Mouse (Mus musculus) inflammation-experienced regulatory T-cells, adult 6 months (primary cell): Measurements from ENCODE around the gene Eif2ak2. TPM values are rescaled to one million over a fixed set of nuclear protein-coding genes. Genes with fewer than 3 reads are reported as not detected.

Source experiments
- ATAC-seq: one replicate; pipeline ENCODE4 v1.8.0; 2017
- polyA plus RNA-seq, 3 experiments: library from polyadenylated mRNA; unstranded; fragments of 100-300 nt; shearing (Covaris generic); gene quantifications; one replicate each; pipeline ENCODE4 v1.2.1; 2017

Gene Eif2ak2
- polyA plus RNA-seq, 3 experiments from 2014 or later: 21.4 to 37.1 (median 34.5) TPM

DNA sequence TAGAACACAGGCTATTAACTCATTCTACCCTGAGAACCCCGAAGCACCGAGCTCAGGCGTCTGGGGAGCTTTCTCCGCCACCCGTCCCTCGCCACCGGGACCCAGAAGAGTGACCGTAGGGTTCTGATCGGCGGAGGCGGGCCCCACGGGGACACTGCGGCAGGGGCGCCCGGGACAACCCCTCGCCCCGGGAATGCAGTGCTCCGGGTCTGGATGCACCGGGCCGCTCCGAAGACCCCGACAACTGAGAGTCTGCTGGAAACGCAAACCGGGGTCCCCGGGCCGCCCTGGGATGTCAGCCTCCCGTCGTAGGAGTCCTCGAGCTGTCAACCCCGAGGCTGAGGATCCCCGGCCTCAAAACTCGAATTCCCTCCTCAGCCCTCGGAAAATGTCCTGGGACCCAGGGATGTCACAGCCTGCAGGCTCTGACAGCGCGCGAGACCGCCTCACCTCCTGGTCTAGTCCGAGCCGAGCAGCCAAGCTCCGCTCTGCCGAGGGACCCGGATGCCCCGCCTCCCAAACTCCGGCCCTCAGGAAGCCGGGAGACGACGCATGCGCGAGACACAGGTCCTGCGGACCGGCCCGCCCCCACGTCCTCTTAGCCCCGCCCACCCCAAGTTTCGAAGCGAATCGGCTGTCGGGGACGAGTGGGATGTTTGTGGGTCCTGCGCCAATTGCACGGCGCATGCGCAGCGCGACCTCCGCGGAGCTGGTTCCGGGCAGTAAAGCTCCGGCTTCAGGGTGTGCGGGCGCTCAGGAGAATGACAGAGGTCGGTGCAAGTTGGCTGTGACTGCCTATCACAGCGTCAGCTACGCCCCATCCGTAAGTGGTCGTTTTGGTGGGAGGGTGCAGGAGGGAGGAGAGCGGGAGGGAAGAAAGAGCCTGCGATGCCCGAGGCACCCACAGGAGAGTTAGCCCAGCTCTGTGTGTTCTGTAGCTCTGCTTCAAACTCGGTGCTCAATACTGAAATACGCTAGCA, 47.2 kb downstream of the Eif2ak2 start, which contains the start of the genes Heatr5b and Gpatch11:
Gene Heatr5b, minus strand, starts transcription at position 509 of the 980 bp plus-strand sequence.
Gene Gpatch11, plus strand, starts transcription at position 712 of the 980 bp plus-strand sequence.
- peak; percentile 89 for ATAC-seq

- ATAC-seq: no peak
Observed at GRCm38 (mm10) chr17:78824346-78824745, 58.0 kb downstream of the Eif2ak2 start.

DNA sequence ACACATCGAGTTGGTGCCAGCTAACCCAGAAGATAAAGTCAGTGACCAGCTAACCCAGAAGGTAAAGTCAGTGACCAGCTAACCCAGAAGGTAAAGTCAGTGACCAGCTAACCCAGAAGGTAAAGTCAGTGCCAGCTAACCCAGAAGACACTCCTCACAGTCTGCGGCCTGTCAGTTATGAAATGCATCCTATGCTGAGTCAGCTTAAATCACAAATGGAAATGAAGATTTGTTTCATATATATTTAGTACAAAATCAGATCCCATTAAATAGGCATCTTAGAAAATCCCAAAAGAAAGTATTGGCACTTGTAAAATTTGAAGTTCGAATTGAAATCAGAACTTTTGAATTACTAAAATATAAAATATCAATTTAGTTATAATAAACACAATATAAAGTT, 72.8 kb downstream of the Eif2ak2 start:
- ATAC-seq: no peak

DNA sequence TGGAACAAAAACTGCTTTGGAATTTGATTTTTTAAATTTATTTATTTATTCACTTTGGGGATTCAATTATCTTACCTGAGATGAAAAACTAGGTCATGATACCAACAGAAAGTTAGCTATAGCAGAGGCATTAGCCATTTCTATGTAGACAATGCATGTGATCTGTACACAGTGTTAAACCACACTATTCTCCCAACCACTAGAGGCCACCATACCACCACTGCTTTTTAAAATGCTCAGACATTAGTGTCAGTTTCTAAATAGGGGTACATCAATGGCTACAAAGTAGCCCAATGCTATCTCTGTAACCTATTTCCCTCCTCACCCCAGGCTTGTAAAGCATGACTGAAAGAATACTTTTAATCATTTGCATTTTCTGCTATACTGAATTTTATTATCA, 73.4 kb downstream of the Eif2ak2 start:
- ATAC-seq: peak; percentile 65

Other genes with a start within 250 kb of the Eif2ak2 start
- 10 to 100 TPM in 1 of 3 experiments, 1 to 10 TPM in 2; 7.7 to 10.3 (median 9.6) TPM for gene Strn, start 145.4 kb downstream of the Eif2ak2 start, polyA plus RNA-seq
- 10 to 100 TPM in 2 of 3 experiments, 1 to 10 TPM in 1; 9.3 to 13.0 (median 11.4) TPM for gene Heatr5b, start 47.2 kb downstream of the Eif2ak2 start, polyA plus RNA-seq
- gene Gpatch11, start 47.0 kb downstream of the Eif2ak2 start, polyA plus RNA-seq: 100 to 1,000 TPM in 1 of 3 experiments, 10 to 100 TPM in 2; 87.2 to 113 (median 96.5) TPM
- gene Sult6b1, start 24.4 kb upstream of the Eif2ak2 start, polyA plus RNA-seq: 1 to 10 TPM in 1 of 3 experiments, under 1 TPM in 2; 0.16 to 1.0 (median 0.37) TPM
- 10 to 100 TPM; 80.2 to 92.9 (median 81.9) TPM for gene Cebpzos, start 33.9 kb upstream of the Eif2ak2 start, polyA plus RNA-seq
- 10 to 100 TPM; 46.4 to 85.4 (median 73.1) TPM for gene Cebpz, start 54.5 kb upstream of the Eif2ak2 start, polyA plus RNA-seq
- 10 to 100 TPM; 52.2 to 65.3 (median 64.9) TPM for gene Ndufaf7, start 54.6 kb upstream of the Eif2ak2 start, polyA plus RNA-seq
- 1 to 10 TPM; 2.8 to 7.7 (median 5.0) TPM for gene Prkd3, start 138.2 kb upstream of the Eif2ak2 start, polyA plus RNA-seq
- gene Qpct, start 169.3 kb upstream of the Eif2ak2 start, polyA plus RNA-seq: 1 to 10 TPM in 2 of 3 experiments, under 1 TPM in 1; 0.99 to 8.4 (median 3.1) TPM